Mouse (Mus musculus) bone marrow macrophage, adult 2 months (primary cell): ENCODE results near the gene Adprhl1.

Source experiments
- CTCF ChIP-seq: IDR thresholded peaks from 2 replicates; pipeline ENCODE4 v1.5.1; 2012; ENCODE audit warnings: low read depth, mild to moderate bottlenecking, low read length, moderate library complexity
- POLR2A ChIP-seq: IDR thresholded peaks from 2 replicates; pipeline ENCODE4 v1.6.1; 2012; ENCODE audit warnings: mild to moderate bottlenecking, low read depth, low read length, borderline replicate concordance

DNA sequence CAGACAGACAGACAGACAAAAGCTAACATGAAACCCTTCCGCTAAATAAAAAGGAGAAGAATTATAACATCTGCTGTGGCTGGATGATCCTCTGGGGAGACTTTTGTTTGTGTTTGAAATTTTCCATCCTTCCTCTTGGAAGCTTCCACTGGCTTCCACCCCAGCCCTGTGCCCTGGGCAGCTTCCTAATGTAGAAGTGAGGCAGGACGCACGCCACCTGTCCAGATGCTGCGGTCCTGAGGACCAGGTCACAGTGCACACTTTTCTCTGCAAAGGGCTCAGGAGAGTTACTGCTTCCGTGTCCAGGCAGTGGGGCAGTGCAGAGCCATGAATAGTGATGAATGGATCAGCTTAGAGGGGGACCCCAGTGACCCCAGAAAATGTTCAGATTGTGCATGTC, 48.7 kb downstream of the Adprhl1 start:
- TF ChIP-seq POLR2A (no peak), CTCF (no peak)
